ENCODE assay signal across 29 mouse cellular contexts in the genomic region with DNA sequence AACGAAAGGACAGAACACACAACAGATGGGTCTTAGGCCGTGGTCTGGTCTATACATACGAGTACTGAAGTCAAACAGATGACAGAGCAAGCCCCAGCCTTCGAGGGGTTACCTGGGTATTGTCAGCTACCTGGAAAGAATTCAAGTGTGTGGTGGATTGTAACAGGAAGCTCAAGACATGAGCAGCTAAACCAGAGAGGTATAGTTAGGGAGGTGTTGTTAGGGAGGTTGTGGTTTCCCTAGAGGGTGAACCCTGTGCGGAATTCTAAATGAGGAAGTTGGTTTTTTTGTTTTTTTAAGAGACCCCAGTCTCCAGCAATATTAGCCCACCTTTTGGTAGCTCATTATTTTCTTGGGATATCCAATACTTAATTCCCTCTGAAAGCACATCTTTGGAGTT. TPM values are rescaled to one million over a fixed set of nuclear protein-coding genes. Genes with fewer than 3 reads are reported as not detected.
DNase-seq lines count a peak whose midpoint lies in the region; ATAC-seq and TF ChIP-seq lines count a peak whose summit lies in the region.
"Had no signal": no experiment of that assay in that cellular context is flagged by ENCODE, and none has a peak within 500 bp of the region (broad histone marks: within the 10 kb centered on the region; RNA-seq: fewer than 3 reads in every experiment).

No protein-coding gene starts in this region.

- no peaks in the 10 kb centered on the region for H3K27me3 ChIP-seq in heart, embryonic 10.5 days (ENCODE audit: insufficient read depth, poor library complexity, severe bottlenecking)
- H3K27me3 ChIP-seq in MEL (ENCODE audit: control insufficient read depth in 1 of 2, insufficient read depth in 2 of 2, low read length in 2 of 2), result peaks cover 13 to 27% of the 10 kb centered on the region in 2 experiments
- H3K27me3 ChIP-seq in embryonic facial prominence, embryonic 13.5 days, result no peaks in the 10 kb centered on the region
- H3K27me3 ChIP-seq in limb, embryonic 12.5 days, result no peaks in the 10 kb centered on the region
- H3K27me3 ChIP-seq: forebrain, embryonic 12.5 days; hindbrain, embryonic 13.5 days; liver, embryonic 12.5 days had no signal

- WGBS in heart, embryonic 10.5 days, result 82% methylated on average over 5 of the region's 5 CpGs
- 75% methylated on average over 5 of the region's 5 CpGs for WGBS in embryonic facial prominence, embryonic 13.5 days
- 73% methylated on average over 5 of the region's 5 CpGs for WGBS in limb, embryonic 12.5 days

- no peak for TF ChIP-seq CTCF in MEL (IDR thresholded peaks at IDR 0.05 in 2 of 3, conservative IDR thresholded peaks at IDR 0.05 in 1 of 3; ENCODE audit: control insufficient read depth in 1 of 3, insufficient read depth in 1 of 3, low read depth in 2 of 3, low read length in 3 of 3, poor library complexity in 1 of 3, severe bottlenecking in 1 of 3)

- peaks cover 3% of the 10 kb centered on the region; the same call in 1 of the 2 replicates for H3K4me1 ChIP-seq in heart, embryonic 10.5 days
- no peaks in the 10 kb centered on the region for H3K4me1 ChIP-seq in MEL (ENCODE audit: control insufficient read depth in 1 of 2, insufficient read depth in 2 of 2, low read length in 2 of 2)
- peaks cover 14% of the 10 kb centered on the region for H3K4me1 ChIP-seq in embryonic facial prominence, embryonic 13.5 days
- peaks cover 35% of the 10 kb centered on the region for H3K4me1 ChIP-seq in limb, embryonic 12.5 days (replicated peaks)
- H3K4me1 ChIP-seq: hindbrain, embryonic 13.5 days had no signal

- no peak overlapping the region for H3K9ac ChIP-seq in MEL (ENCODE audit: control insufficient read depth, low read depth, low read length, poor library complexity, severe bottlenecking)
- H3K9ac ChIP-seq in embryonic facial prominence, embryonic 13.5 days, result no peak overlapping the region
- no peak overlapping the region for H3K9ac ChIP-seq in limb, embryonic 12.5 days (replicated peaks)
- H3K9ac ChIP-seq: forebrain, embryonic 12.5 days; hindbrain, embryonic 13.5 days; liver, embryonic 12.5 days had no signal

- no peak for DNase-seq in heart, embryonic 10.5 days (ENCODE audit: low spot score)
- DNase-seq in heart, postnatal 25 days (ENCODE audit: low spot score), result no peak
- peak; percentile 15 for DNase-seq in MEL (ENCODE audit: low read depth, low spot score)
- DNase-seq in layer of hippocampus, adult 9-11 months, result no peak
- DNase-seq in retina, embryonic 14.5 days (ENCODE audit: low spot score), result no peak
- DNase-seq in heart, postnatal 10 days, result no peak
- DNase-seq: adrenal gland, adult 8-10 months; cerebellum, adult 11-12 months; cerebellum, postnatal 10 days; gastrocnemius, adult 2 months; kidney, postnatal 4 days; lung, adult 18-20 months; lung, postnatal 10 days; thymus, adult 18-20 months; thymus, postnatal 36 days had no signal

- no peaks in the 10 kb centered on the region for H3K79me2 ChIP-seq in MEL (ENCODE audit: control insufficient read depth, insufficient read depth, low read length, poor library complexity)

- H3K4me3 ChIP-seq in heart, embryonic 10.5 days, result no peak overlapping the region
- H3K4me3 ChIP-seq in MEL (ENCODE audit: control insufficient read depth in 1 of 2, insufficient read depth in 1 of 2, low read depth in 2 of 2, low read length in 2 of 2), result no peak overlapping the region
- no peak overlapping the region for H3K4me3 ChIP-seq in embryonic facial prominence, embryonic 13.5 days
- H3K4me3 ChIP-seq in limb, embryonic 12.5 days (replicated peaks), result no peak overlapping the region
- H3K4me3 ChIP-seq: forebrain, embryonic 12.5 days; gastrocnemius, adult 2 months; hindbrain, embryonic 13.5 days; left cerebral cortex, adult 2 months; liver, embryonic 12.5 days had no signal

- TF ChIP-seq RAD21 in MEL (IDR thresholded peaks at IDR 0.05; ENCODE audit: low read depth, low read length), result no peak

- no peaks in the 10 kb centered on the region for H3K9me3 ChIP-seq in heart, embryonic 10.5 days
- H3K9me3 ChIP-seq in MEL (replicated peaks; ENCODE audit: insufficient read depth, low read length), result no peaks in the 10 kb centered on the region
- no peaks in the 10 kb centered on the region for H3K9me3 ChIP-seq in embryonic facial prominence, embryonic 13.5 days
- no peaks in the 10 kb centered on the region for H3K9me3 ChIP-seq in limb, embryonic 12.5 days
- H3K9me3 ChIP-seq: forebrain, embryonic 12.5 days; hindbrain, embryonic 13.5 days; liver, embryonic 12.5 days had no signal

- intact Hi-C loops in heart, postnatal 25 days (cut with DNase I), result no loop called here
- intact Hi-C loops in heart, postnatal 10 days (cut with DNase I), result no loop called here

- no peak for TF ChIP-seq POLR2A in MEL (IDR thresholded peaks at IDR 0.05; ENCODE audit: control insufficient read depth in 1 of 2, insufficient read depth in 1 of 2, low read depth in 1 of 2, low read length in 2 of 2, poor library complexity in 1 of 2)

- TF ChIP-seq EP300 in MEL (IDR thresholded peaks at IDR 0.05; ENCODE audit: low read depth in 1 of 2, low read length in 2 of 2), result no peak

- peak overlapping the region; percentile 56; the same call in 1 of the 2 replicates for H3K27ac ChIP-seq in heart, embryonic 10.5 days
- no peak overlapping the region for H3K27ac ChIP-seq in MEL (ENCODE audit: control insufficient read depth, low read depth, low read length)
- peak overlapping the region; percentile 23; the same call in 1 of the 2 replicates for H3K27ac ChIP-seq in embryonic facial prominence, embryonic 13.5 days
- peak overlapping the region; percentile 82 for H3K27ac ChIP-seq in limb, embryonic 12.5 days
- H3K27ac ChIP-seq: forebrain, embryonic 12.5 days; gastrocnemius, adult 2 months; hindbrain, embryonic 13.5 days; left cerebral cortex, adult 2 months; liver, embryonic 12.5 days had no signal

- H3K36me3 ChIP-seq in heart, embryonic 10.5 days, result no peaks in the 10 kb centered on the region
- H3K36me3 ChIP-seq in MEL (ENCODE audit: control insufficient read depth in 1 of 2, insufficient read depth in 2 of 2, low read length in 2 of 2), result no peaks in the 10 kb centered on the region
- no peaks in the 10 kb centered on the region for H3K36me3 ChIP-seq in embryonic facial prominence, embryonic 13.5 days
- H3K36me3 ChIP-seq in limb, embryonic 12.5 days, result no peaks in the 10 kb centered on the region
- H3K36me3 ChIP-seq: forebrain, embryonic 12.5 days; hindbrain, embryonic 13.5 days; liver, embryonic 12.5 days had no signal

- no peak for ATAC-seq in embryonic facial prominence, embryonic 13.5 days (ENCODE audit: insufficient number of reproducible peaks, insufficient read depth, low FRiP score, low TSS enrichment, low read depth)
- no peak for ATAC-seq in limb, embryonic 12.5 days (ENCODE audit: insufficient number of reproducible peaks, insufficient read depth, low FRiP score, low TSS enrichment, low read depth)
- ATAC-seq: liver, embryonic 12.5 days; midbrain, embryonic 16.5 days had no signal

- H3K4me2 ChIP-seq in embryonic facial prominence, embryonic 13.5 days, result no peak overlapping the region
- no peak overlapping the region for H3K4me2 ChIP-seq in limb, embryonic 12.5 days
- H3K4me2 ChIP-seq: forebrain, embryonic 12.5 days; heart, embryonic 11.5 days; hindbrain, embryonic 13.5 days; liver, embryonic 12.5 days had no signal

TF ChIP-seq in MEL, 35 proteins besides CTCF, POLR2A, EP300 and RAD21:
- no peak for TF ChIP-seq MYC (IDR thresholded peaks at IDR 0.05; ENCODE audit: low read depth, low read length)
- TF ChIP-seq SIN3A (IDR thresholded peaks at IDR 0.05; ENCODE audit: low read length), result no peak
- TF ChIP-seq CHD2 (IDR thresholded peaks at IDR 0.05; ENCODE audit: low read length), result no peak
- no peak for TF ChIP-seq RCOR1 (IDR thresholded peaks at IDR 0.05; ENCODE audit: low read depth, low read length)
- no peak for TF ChIP-seq ETS1 (IDR thresholded peaks at IDR 0.05; ENCODE audit: low read depth, low read length)
- no peak for TF ChIP-seq TAL1 (IDR thresholded peaks at IDR 0.05; ENCODE audit: low read length)
- no peak for TF ChIP-seq TCF12 (IDR thresholded peaks at IDR 0.05; ENCODE audit: low read depth, low read length)
- TF ChIP-seq MXI1 (IDR thresholded peaks at IDR 0.05; ENCODE audit: low read depth, low read length), result no peak
- no peak for TF ChIP-seq CHD1 (IDR thresholded peaks at IDR 0.05; ENCODE audit: low read depth, low read length)
TF ChIP-seq in MEL: peak in this region for 0.

RNA-seq across cellular contexts. Expression of gene Cpa5, which starts 5.1 kb away (rescaled TPM):
- polyA plus RNA-seq in heart, embryonic 10.5 days (2016; fragmentation: Nextera tagmentation; extraction: Ambion mirVana), result 0.97 and 2.1 TPM in 2 replicates
- not detected for total RNA-seq in heart, postnatal 25 days (2021)
- not detected in 2 replicates for total RNA-seq in MEL (2012; rRNA removed)
- not detected for polyA plus RNA-seq in MEL (2012; ENCODE audit: insufficient read depth in 1 of 2, insufficient read length in 2 of 2, low read depth in 1 of 2, low replicate concordance in 2 of 2, missing spikeins in 1 of 2)
- polyA plus RNA-seq in embryonic facial prominence, embryonic 13.5 days (2015; fragmentation: Nextera tagmentation; extraction: Ambion mirVana), result 0.12 and 0.28 TPM in 2 replicates
- 0.14 and 0.33 TPM in 2 replicates for polyA plus RNA-seq in limb, embryonic 12.5 days (2016; fragmentation: Nextera tagmentation; extraction: Ambion mirVana)
- not detected for total RNA-seq in heart, postnatal 10 days (2021)
- total RNA-seq: adrenal gland, adult 8-10 months; ES-E14; gastrocnemius, adult 2 months; left cerebral cortex, adult 2 months; left cerebral cortex, postnatal 36 days had no signal
- polyA plus RNA-seq: frontal cortex, adult 2 months; hindbrain, embryonic 13.5 days; liver, embryonic 12.5 days; midbrain, embryonic 16.5 days; neural tube, embryonic 14.5 days; small intestine, adult 2 months had no signal

RNA-seq across cellular contexts. Expression of gene Cpa1, which starts 33.3 kb away (rescaled TPM):
- 3.9 and 4.3 TPM in 2 replicates for polyA plus RNA-seq in heart, embryonic 10.5 days (2016; fragmentation: Nextera tagmentation; extraction: Ambion mirVana)
- under 1 TPM in 1 of 2 experiments, not detected in 1; 0.16 TPM for total RNA-seq in heart, postnatal 25 days (2021)
- not detected in 2 replicates for total RNA-seq in MEL (2012; rRNA removed)
- not detected for polyA plus RNA-seq in MEL (2012; ENCODE audit: insufficient read depth in 1 of 2, insufficient read length in 2 of 2, low read depth in 1 of 2, low replicate concordance in 2 of 2, missing spikeins in 1 of 2)
- 0.34 and 0.87 TPM in 2 replicates for polyA plus RNA-seq in embryonic facial prominence, embryonic 13.5 days (2015; fragmentation: Nextera tagmentation; extraction: Ambion mirVana)
- polyA plus RNA-seq in limb, embryonic 12.5 days (2016; fragmentation: Nextera tagmentation; extraction: Ambion mirVana), result 0.40 and 0.64 TPM in 2 replicates
- 1 to 10 TPM; 3.2 to 3.4 TPM for total RNA-seq in heart, postnatal 10 days (2021)
- total RNA-seq: adrenal gland, adult 8-10 months; ES-E14; gastrocnemius, adult 2 months; left cerebral cortex, adult 2 months; left cerebral cortex, postnatal 36 days had no signal
- polyA plus RNA-seq: forebrain, embryonic 12.5 days; frontal cortex, adult 2 months had no signal

RNA-seq across cellular contexts. Expression of gene Cpa4, which starts 37.5 kb away (rescaled TPM):
- polyA plus RNA-seq in heart, embryonic 10.5 days (2016; fragmentation: Nextera tagmentation; extraction: Ambion mirVana), result 1.2 and 1.7 TPM in 2 replicates
- total RNA-seq in heart, postnatal 25 days (2021), result not detected
- total RNA-seq in MEL (2012; rRNA removed), result not detected in 2 replicates
- polyA plus RNA-seq in MEL (2012; ENCODE audit: insufficient read depth in 1 of 2, insufficient read length in 2 of 2, low read depth in 1 of 2, low replicate concordance in 2 of 2, missing spikeins in 1 of 2), result not detected
- 0.83 and 1.4 TPM in 2 replicates for polyA plus RNA-seq in embryonic facial prominence, embryonic 13.5 days (2015; fragmentation: Nextera tagmentation; extraction: Ambion mirVana)
- 1.9 TPM in 2 replicates for polyA plus RNA-seq in limb, embryonic 12.5 days (2016; fragmentation: Nextera tagmentation; extraction: Ambion mirVana)
- under 1 TPM in 1 of 2 experiments, not detected in 1; 0.10 TPM for total RNA-seq in heart, postnatal 10 days (2021)
- total RNA-seq: ES-E14; gastrocnemius, adult 2 months had no signal
- polyA plus RNA-seq: gonadal fat pad, adult 2 months; small intestine, adult 2 months had no signal
